Comparison of ENCODE assay signal across 24 mouse cellular contexts in genomic region chr13:37511406-37511805, GRCm38 (mm10).
DNase-seq lines count a peak whose midpoint lies in the region; ATAC-seq lines count a peak whose summit lies in the region.
"Had no signal": no experiment of that assay in that cellular context is flagged by ENCODE, and none has a peak within 500 bp of the region (broad histone marks: within the 10 kb centered on the region; RNA-seq: fewer than 3 reads in every experiment).

No protein-coding gene starts in this region.

- DNase-seq in heart, adult 11 months = peak; percentile 72
- no peak for DNase-seq in heart, adult 8-10 months (ENCODE audit: low spot score)
- DNase-seq in midbrain, embryonic 11.5 days (ENCODE audit: low spot score, missing footprints) = peak; percentile 66
- DNase-seq in midbrain, embryonic 10.5 days (ENCODE audit: low spot score) = no peak
- no peak for DNase-seq in T-cell, adult 2 months (ENCODE audit: low spot score)
- DNase-seq: adrenal gland, adult 8-10 months; adrenal gland, postnatal 14 days; adrenal gland, postnatal 36 days; cerebellum, adult 11 months; cerebellum, adult 18-20 months; cerebellum, adult 8-10 months; cerebellum, adult 9-11 months; cerebellum, postnatal 14 days; cerebellum, postnatal 36 days; embryo, embryonic 11 days had no signal

- no peaks in the 10 kb centered on the region for H3K36me3 ChIP-seq in midbrain, embryonic 11.5 days (ENCODE audit: control insufficient read depth, insufficient read depth, low read length)
- H3K36me3 ChIP-seq in midbrain, embryonic 10.5 days = no peaks in the 10 kb centered on the region
- H3K36me3 ChIP-seq: embryonic facial prominence, embryonic 13.5 days; embryonic facial prominence, embryonic 15.5 days; forebrain, embryonic 10.5 days; forebrain, embryonic 12.5 days had no signal

- H3K4me3 ChIP-seq in midbrain, embryonic 11.5 days (ENCODE audit: low read depth, low read length) = no peak overlapping the region
- no peak overlapping the region for H3K4me3 ChIP-seq in midbrain, embryonic 10.5 days
- H3K4me3 ChIP-seq in brown adipose tissue, adult 24 weeks (ENCODE audit: insufficient read depth, low read depth, low read length) = no peak overlapping the region
- H3K4me3 ChIP-seq: embryonic facial prominence, embryonic 13.5 days; embryonic facial prominence, embryonic 15.5 days; erythroblast, embryonic 14.5 days; forebrain, embryonic 10.5 days; forebrain, embryonic 12.5 days had no signal

- H3K27me3 ChIP-seq in midbrain, embryonic 11.5 days (ENCODE audit: control insufficient read depth, insufficient read depth, low read length) = peaks cover 16% of the 10 kb centered on the region; the same call in 1 of the 2 replicates
- H3K27me3 ChIP-seq in midbrain, embryonic 10.5 days (ENCODE audit: low read depth, poor library complexity, severe bottlenecking) = peaks cover 78% of the 10 kb centered on the region
- H3K27me3 ChIP-seq: embryonic facial prominence, embryonic 13.5 days; embryonic facial prominence, embryonic 15.5 days; forebrain, embryonic 12.5 days had no signal

- no peaks in the 10 kb centered on the region for H3K9me3 ChIP-seq in midbrain, embryonic 11.5 days (ENCODE audit: control insufficient read depth, low read length)
- H3K9me3 ChIP-seq in midbrain, embryonic 10.5 days (replicated peaks) = no peaks in the 10 kb centered on the region
- H3K9me3 ChIP-seq: embryonic facial prominence, embryonic 13.5 days; embryonic facial prominence, embryonic 15.5 days; forebrain, embryonic 10.5 days; forebrain, embryonic 12.5 days had no signal

- no peak overlapping the region for H3K4me2 ChIP-seq in midbrain, embryonic 11.5 days
- H3K4me2 ChIP-seq: embryonic facial prominence, embryonic 13.5 days; embryonic facial prominence, embryonic 15.5 days; forebrain, embryonic 12.5 days had no signal

- no peak overlapping the region for H3K27ac ChIP-seq in midbrain, embryonic 11.5 days (ENCODE audit: low read depth, low read length)
- H3K27ac ChIP-seq in midbrain, embryonic 10.5 days (replicated peaks) = no peak overlapping the region
- H3K27ac ChIP-seq in brown adipose tissue, adult 24 weeks (replicated peaks; ENCODE audit: low read depth, low read length) = peak overlapping the region; percentile 86
- H3K27ac ChIP-seq: embryonic facial prominence, embryonic 13.5 days; embryonic facial prominence, embryonic 15.5 days; forebrain, embryonic 10.5 days; forebrain, embryonic 12.5 days had no signal

- H3K4me1 ChIP-seq in midbrain, embryonic 11.5 days (ENCODE audit: control insufficient read depth, insufficient read depth, low read length) = peaks cover 17% of the 10 kb centered on the region
- peaks cover 47% of the 10 kb centered on the region for H3K4me1 ChIP-seq in midbrain, embryonic 10.5 days
- peaks cover 53% of the 10 kb centered on the region for H3K4me1 ChIP-seq in brown adipose tissue, adult 24 weeks (ENCODE audit: control insufficient read depth, insufficient read depth, insufficient read length, low read length)

- WGBS in midbrain, embryonic 11.5 days = 80% methylated on average over 4 of the region's 4 CpGs
- WGBS in midbrain, embryonic 10.5 days = 85% methylated on average over 4 of the region's 4 CpGs

- H3K9ac ChIP-seq in midbrain, embryonic 11.5 days (ENCODE audit: low read length) = no peak overlapping the region
- H3K9ac ChIP-seq: embryonic facial prominence, embryonic 13.5 days; embryonic facial prominence, embryonic 15.5 days; forebrain, embryonic 12.5 days had no signal

- no peak for ATAC-seq in midbrain, embryonic 11.5 days (ENCODE audit: low FRiP score)
- ATAC-seq: activated CD4-positive, CD25-positive, alpha-beta regulatory T cell, adult 4 months; forebrain, embryonic 14.5 days; forebrain, embryonic 16.5 days had no signal

Comparison
In these comparisons a context has a peak if more than half of its experiments do, and no peak if none do; other contexts are left out.
1. DNase-seq: peak in heart, adult 11 months (single experiment) and midbrain, embryonic 11.5 days (single experiment); none in heart, adult 8-10 months (single experiment), midbrain, embryonic 10.5 days (single experiment) and T-cell, adult 2 months (single experiment).